Mouse (Mus musculus) heart, postnatal 14 days (tissue): Measurements from ENCODE around the gene Sergef. TPM values are rescaled to one million over a fixed set of nuclear protein-coding genes. Genes with fewer than 3 reads are reported as not detected.
A peak's percentile ranks its signal among the peaks of the same experiment; 100 is the strongest.

Source experiments
- DNase-seq, 2 experiments: peaks; one replicate each; pipeline ENCODE4 v3.0.0; 2021 to 2022
- intact Hi-C: fragments of 180-260 bp; cut with DNase I; formaldehyde crosslinking; loops from one replicate; pipeline ENCODE4 v1.15.1; 2025
- total RNA-seq, 2 experiments: library from RNA; stranded (reverse); gene quantifications; 2 replicates each; pipeline ENCODE4 v1.2.3; 2021

Sergef gene
- total RNA-seq, 2 experiments from 2014 or later: 3.7 to 4.1 TPM

GRCm38 (mm10) chr7:46509391-46510310 lies 130.0 kb downstream of the Sergef start:
- DNase-seq: peak in 1 of 2 experiments; percentile 6
- intact Hi-C loops: no loop called here

- intact Hi-C loops: no loop called here
These were observed 130.9 kb downstream of the Sergef start for GRCm38 (mm10) chr7:46508590-46509318.

GRCm38 (mm10) chr7:46504157-46504556 lies 135.4 kb downstream of the Sergef start:
- DNase-seq: no peak
- intact Hi-C loops: no loop called here

More at GRCm38 (mm10) chr7:46508590-46509318, 130.9 kb downstream of the Sergef start:
- DNase-seq: no peak

- DNase-seq: no peak
- intact Hi-C loops: no loop called here
These were observed 137.0 kb downstream of the Sergef start for GRCm38 (mm10) chr7:46502650-46503049.

- intact Hi-C loops: no loop called here
- no peak for DNase-seq
These were observed 138.1 kb downstream of the Sergef start for GRCm38 (mm10) chr7:46501458-46501857.

GRCm38 (mm10) chr7:46499561-46499960 lies 140.0 kb downstream of the Sergef start:
- intact Hi-C loops: no loop called here
- DNase-seq: no peak

- no peak for DNase-seq
These were observed 147.4 kb downstream of the Sergef start for GRCm38 (mm10) chr7:46492134-46492678.

GRCm38 (mm10) chr7:46487354-46487753 lies 152.3 kb downstream of the Sergef start:
- no peak for DNase-seq
- intact Hi-C loops: no loop called here

More at GRCm38 (mm10) chr7:46492134-46492678, 147.4 kb downstream of the Sergef start:
- intact Hi-C loops: no loop called here

GRCm38 (mm10) chr7:46486761-46487160 lies 152.8 kb downstream of the Sergef start:
- intact Hi-C loops: no loop called here
- DNase-seq: no peak

- intact Hi-C loops: no loop called here
These were observed 155.4 kb downstream of the Sergef start for GRCm38 (mm10) chr7:46484223-46484622.

GRCm38 (mm10) chr7:46483050-46483449 lies 156.6 kb downstream of the Sergef start:
- DNase-seq: no peak
- intact Hi-C loops: no loop called here

More at GRCm38 (mm10) chr7:46484223-46484622, 155.4 kb downstream of the Sergef start:
- DNase-seq: no peak

GRCm38 (mm10) chr7:46482099-46482531 lies 157.5 kb downstream of the Sergef start:
- intact Hi-C loops: no loop called here
- DNase-seq: peak; percentile 20 to 32

- no peak for DNase-seq
- intact Hi-C loops: no loop called here
These were observed 159.8 kb downstream of the Sergef start for GRCm38 (mm10) chr7:46479793-46480192.

GRCm38 (mm10) chr7:46477456-46477855 lies 162.2 kb downstream of the Sergef start:
- intact Hi-C loops: no loop called here
- no peak for DNase-seq

- intact Hi-C loops: no loop called here
- no peak for DNase-seq
These were observed 164.1 kb downstream of the Sergef start for GRCm38 (mm10) chr7:46475464-46475863.

- no peak for DNase-seq
- intact Hi-C loops: no loop called here
These were observed 166.5 kb downstream of the Sergef start for GRCm38 (mm10) chr7:46473141-46473540.

GRCm38 (mm10) chr7:46471054-46471737 lies 168.4 kb downstream of the Sergef start:
- DNase-seq: no peak
- intact Hi-C loops: no loop called here

- intact Hi-C loops: no loop called here
These were observed 170.1 kb downstream of the Sergef start for GRCm38 (mm10) chr7:46469542-46469941.

GRCm38 (mm10) chr7:46466422-46466981 lies 173.1 kb downstream of the Sergef start:
- intact Hi-C loops: no loop called here
- DNase-seq: no peak

More at GRCm38 (mm10) chr7:46469542-46469941, 170.1 kb downstream of the Sergef start:
- DNase-seq: no peak

- intact Hi-C loops: no loop called here
- no peak for DNase-seq
These were observed 176.5 kb downstream of the Sergef start for GRCm38 (mm10) chr7:46463136-46463535.
